14 mouse cellular contexts compared by ENCODE assay signal in genomic region chr9:61468897-61469509, GRCm38 (mm10).
DNase-seq lines count a peak whose midpoint lies in the region; ATAC-seq and TF ChIP-seq lines count a peak whose summit lies in the region.
"Had no signal": no experiment of that assay in that cellular context is flagged by ENCODE, and none has a peak within 500 bp of the region (broad histone marks: within the 10 kb centered on the region; RNA-seq: fewer than 3 reads in every experiment).

No protein-coding gene starts in this region.

- WGBS in forebrain, embryonic 10.5 days, result 51% methylated on average over 11 of the region's 11 CpGs
- 22% methylated on average over 11 of the region's 11 CpGs for WGBS in forebrain, postnatal 0 days
- WGBS in midbrain, embryonic 11.5 days, result 43% methylated on average over 11 of the region's 11 CpGs
- WGBS in neural tube, embryonic 14.5 days, result 26% methylated on average over 11 of the region's 11 CpGs
- 62% methylated on average over 11 of the region's 11 CpGs for WGBS in lung, adult 2 months

- H3K9ac ChIP-seq in forebrain, postnatal 0 days, result no peak overlapping the region
- no peak overlapping the region for H3K9ac ChIP-seq in midbrain, embryonic 11.5 days (ENCODE audit: low read length)
- H3K9ac ChIP-seq in neural tube, embryonic 14.5 days (replicated peaks; ENCODE audit: low read depth, low read length), result no peak overlapping the region
- H3K9ac ChIP-seq: heart, embryonic 12.5 days; lung, embryonic 15.5 days; stomach, embryonic 15.5 days had no signal

- peaks cover 95% of the 10 kb centered on the region for H3K27me3 ChIP-seq in forebrain, embryonic 10.5 days (ENCODE audit: poor library complexity, severe bottlenecking)
- no peaks in the 10 kb centered on the region for H3K27me3 ChIP-seq in forebrain, postnatal 0 days (ENCODE audit: insufficient read depth, low read length)
- no peaks in the 10 kb centered on the region for H3K27me3 ChIP-seq in midbrain, embryonic 11.5 days (ENCODE audit: control insufficient read depth, insufficient read depth, low read length)
- H3K27me3 ChIP-seq in neural tube, embryonic 14.5 days (ENCODE audit: control insufficient read depth, insufficient read depth, low read length), result no peaks in the 10 kb centered on the region; the same call in 1 of the 2 replicates

- H3K9me3 ChIP-seq in forebrain, embryonic 10.5 days, result peaks cover 18% of the 10 kb centered on the region
- H3K9me3 ChIP-seq in forebrain, postnatal 0 days (ENCODE audit: low read length), result peaks cover 8% of the 10 kb centered on the region; the same call in 1 of the 2 replicates
- no peaks in the 10 kb centered on the region; the same call in 1 of the 2 replicates for H3K9me3 ChIP-seq in midbrain, embryonic 11.5 days (ENCODE audit: control insufficient read depth, low read length)
- H3K9me3 ChIP-seq in neural tube, embryonic 14.5 days (ENCODE audit: control insufficient read depth, low read length), result peaks cover 7% of the 10 kb centered on the region; the same call in 1 of the 2 replicates
- H3K9me3 ChIP-seq: lung, embryonic 15.5 days had no signal

- peak overlapping the region; percentile 51; the same call in 1 of the 2 replicates for H3K27ac ChIP-seq in forebrain, embryonic 10.5 days
- no peak overlapping the region for H3K27ac ChIP-seq in forebrain, postnatal 0 days (ENCODE audit: low read depth, low read length)
- peak overlapping the region; percentile 25; the same call in 1 of the 2 replicates for H3K27ac ChIP-seq in midbrain, embryonic 11.5 days (ENCODE audit: low read depth, low read length)
- H3K27ac ChIP-seq in neural tube, embryonic 14.5 days (ENCODE audit: low read depth, low read length), result no peak overlapping the region
- H3K27ac ChIP-seq: lung, embryonic 15.5 days; stomach, embryonic 15.5 days had no signal

- no peak for TF ChIP-seq CTCF in forebrain, postnatal 0 days (IDR thresholded peaks at IDR 0.05; ENCODE audit: low read depth)
- TF ChIP-seq CTCF in lung, adult 2 months (IDR thresholded peaks at IDR 0.05; ENCODE audit: insufficient read depth, low read length), result no peak

- no peak for TF ChIP-seq POLR2A in lung, adult 2 months (IDR thresholded peaks at IDR 0.05; ENCODE audit: borderline replicate concordance, extremely low read depth, low read depth, low read length)

- peak; percentile 84 for ATAC-seq in forebrain, postnatal 0 days
- ATAC-seq in midbrain, embryonic 11.5 days (ENCODE audit: low FRiP score), result peak; percentile 72
- 0 out of 2 replicates have a peak, but pooled peaks have one; percentile 40 for ATAC-seq in neural tube, embryonic 14.5 days (ENCODE audit: low read depth)
- no peak for ATAC-seq in activated CD4-positive, CD25-positive, alpha-beta regulatory T cell, adult 4 months
- ATAC-seq: CD4-positive, CD25-positive, alpha-beta regulatory T cell, adult 4 months had no signal

- DNase-seq in forebrain, embryonic 10.5 days (ENCODE audit: extremely low spot score, low spot score), result no peak
- DNase-seq in forebrain, postnatal 0 days, result peak; percentile 44
- peak; percentile 81 for DNase-seq in midbrain, embryonic 11.5 days (ENCODE audit: low spot score, missing footprints)
- no peak for DNase-seq in heart, adult 18-20 months
- no peak for DNase-seq in right cerebral cortex, adult 18-20 months
- DNase-seq in lung, adult 2 months, result no peak
- DNase-seq: heart, postnatal 4 days; thymus, postnatal 25 days had no signal

- peak overlapping the region; percentile 5; the same call in 1 of the 2 replicates for H3K4me2 ChIP-seq in forebrain, postnatal 0 days (ENCODE audit: low read depth)
- no peak overlapping the region for H3K4me2 ChIP-seq in midbrain, embryonic 11.5 days
- H3K4me2 ChIP-seq in neural tube, embryonic 14.5 days (ENCODE audit: low read depth, low read length), result no peak overlapping the region
- H3K4me2 ChIP-seq: heart, embryonic 12.5 days; lung, embryonic 15.5 days; stomach, embryonic 15.5 days had no signal

- no peaks in the 10 kb centered on the region for H3K36me3 ChIP-seq in forebrain, embryonic 10.5 days (replicated peaks)
- H3K36me3 ChIP-seq in forebrain, postnatal 0 days (ENCODE audit: insufficient read depth), result no peaks in the 10 kb centered on the region
- no peaks in the 10 kb centered on the region for H3K36me3 ChIP-seq in midbrain, embryonic 11.5 days (ENCODE audit: control insufficient read depth, insufficient read depth, low read length)
- no peaks in the 10 kb centered on the region for H3K36me3 ChIP-seq in neural tube, embryonic 14.5 days (ENCODE audit: control insufficient read depth, insufficient read depth, low read length)
- H3K36me3 ChIP-seq: heart, embryonic 12.5 days; lung, embryonic 15.5 days; stomach, embryonic 15.5 days had no signal

- peaks cover 29% of the 10 kb centered on the region for H3K4me1 ChIP-seq in forebrain, embryonic 10.5 days
- H3K4me1 ChIP-seq in forebrain, postnatal 0 days (ENCODE audit: insufficient read depth), result peaks cover 9% of the 10 kb centered on the region; the same call in 1 of the 2 replicates
- peaks cover 15% of the 10 kb centered on the region for H3K4me1 ChIP-seq in midbrain, embryonic 11.5 days (ENCODE audit: control insufficient read depth, insufficient read depth, low read length)
- H3K4me1 ChIP-seq in neural tube, embryonic 14.5 days (ENCODE audit: control insufficient read depth, insufficient read depth, low read length), result peaks cover 4% of the 10 kb centered on the region; the same call in 1 of the 2 replicates
- H3K4me1 ChIP-seq in lung, adult 2 months (ENCODE audit: control insufficient read depth, insufficient read depth, low read length), result no peaks in the 10 kb centered on the region
- H3K4me1 ChIP-seq: heart, embryonic 12.5 days; lung, embryonic 15.5 days; stomach, embryonic 15.5 days had no signal

- no peak overlapping the region for H3K4me3 ChIP-seq in forebrain, embryonic 10.5 days
- no peak overlapping the region for H3K4me3 ChIP-seq in forebrain, postnatal 0 days (ENCODE audit: low read depth, low read length)
- H3K4me3 ChIP-seq in midbrain, embryonic 11.5 days (ENCODE audit: low read depth, low read length), result no peak overlapping the region
- no peak overlapping the region for H3K4me3 ChIP-seq in neural tube, embryonic 14.5 days (ENCODE audit: low read depth, low read length)
- no peak overlapping the region for H3K4me3 ChIP-seq in lung, adult 2 months (replicated peaks; ENCODE audit: extremely low read depth, low read depth, low read length)
- H3K4me3 ChIP-seq: heart, embryonic 12.5 days; lung, embryonic 15.5 days; stomach, embryonic 15.5 days had no signal

Comparison
In these comparisons a context has a peak if more than half of its experiments do, and no peak if none do; other contexts are left out.
1. DNase-seq: peak in forebrain, postnatal 0 days (single experiment) and midbrain, embryonic 11.5 days (single experiment); none in forebrain, embryonic 10.5 days (single experiment), heart, adult 18-20 months (0 of 2), right cerebral cortex, adult 18-20 months (single experiment) and lung, adult 2 months (single experiment).
2. H3K27ac ChIP-seq: peak in forebrain, embryonic 10.5 days (single experiment) and midbrain, embryonic 11.5 days (single experiment); none in forebrain, postnatal 0 days (single experiment) and neural tube, embryonic 14.5 days (single experiment).